Mouse (Mus musculus): Measurements from ENCODE around the gene BC049715. TPM values are rescaled to one million over a fixed set of nuclear protein-coding genes. Genes with fewer than 3 reads are reported as not detected.

Gene BC049715
- polyA plus RNA-seq, 1 experiment from 2014 or later, result 1.3 TPM

DNA sequence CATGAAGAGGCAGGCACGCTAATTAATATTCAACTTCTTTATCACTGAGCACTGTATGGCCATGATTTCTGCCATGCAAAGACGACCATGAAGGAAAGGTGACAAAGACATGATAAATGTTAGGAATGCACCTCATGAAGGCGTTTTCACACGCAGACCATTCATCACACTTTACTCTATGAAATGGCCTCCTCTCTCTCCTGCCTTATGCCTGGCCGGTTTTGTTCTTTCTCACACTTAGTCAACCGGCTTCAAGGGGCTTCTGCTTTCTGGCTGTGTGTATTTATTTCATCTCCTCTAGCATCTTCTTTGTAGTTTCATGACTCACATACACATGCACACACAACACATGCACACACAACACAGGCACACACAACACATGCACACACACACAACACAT, 26.2 kb upstream of the BC049715 start:
- Histone ChIP-seq H3K9me3 (no peaks in the 10 kb centered on the region), H3K9ac (no peak overlapping the region), H3K27ac (replicated peaks) (no peak overlapping the region), H3K4me2 (no peak overlapping the region), H3K4me1 (replicated peaks) (peaks cover 17% of the 10 kb centered on the region), H3K27me3 (no peaks in the 10 kb centered on the region), H3K4me3 (no peak overlapping the region), H3K36me3 (no peaks in the 10 kb centered on the region)
- ATAC-seq (ENCODE audit: low FRiP score, low read depth), result no peak
- 86% methylated on average over 6 of the region's 6 CpGs for WGBS

- 27% methylated on average over 12 of the region's 12 CpGs for WGBS
- peaks cover 23% of the 10 kb centered on the region for H3K4me1 ChIP-seq (replicated peaks)
- no peak for ATAC-seq (ENCODE audit: low FRiP score, low read depth)
- H3K27ac ChIP-seq (replicated peaks), result peak overlapping the region; percentile 100
- H3K9me3 ChIP-seq, result no peaks in the 10 kb centered on the region
- peak overlapping the region; percentile 93 for H3K9ac ChIP-seq
- H3K36me3 ChIP-seq, result no peaks in the 10 kb centered on the region
- H3K4me2 ChIP-seq, result peak overlapping the region; percentile 75
- H3K4me3 ChIP-seq, result peak overlapping the region; percentile 77
- no peaks in the 10 kb centered on the region for H3K27me3 ChIP-seq
Measured at GRCm38 (mm10) chr6:136803093-136803738, 24.2 kb upstream of the BC049715 start.

DNA sequence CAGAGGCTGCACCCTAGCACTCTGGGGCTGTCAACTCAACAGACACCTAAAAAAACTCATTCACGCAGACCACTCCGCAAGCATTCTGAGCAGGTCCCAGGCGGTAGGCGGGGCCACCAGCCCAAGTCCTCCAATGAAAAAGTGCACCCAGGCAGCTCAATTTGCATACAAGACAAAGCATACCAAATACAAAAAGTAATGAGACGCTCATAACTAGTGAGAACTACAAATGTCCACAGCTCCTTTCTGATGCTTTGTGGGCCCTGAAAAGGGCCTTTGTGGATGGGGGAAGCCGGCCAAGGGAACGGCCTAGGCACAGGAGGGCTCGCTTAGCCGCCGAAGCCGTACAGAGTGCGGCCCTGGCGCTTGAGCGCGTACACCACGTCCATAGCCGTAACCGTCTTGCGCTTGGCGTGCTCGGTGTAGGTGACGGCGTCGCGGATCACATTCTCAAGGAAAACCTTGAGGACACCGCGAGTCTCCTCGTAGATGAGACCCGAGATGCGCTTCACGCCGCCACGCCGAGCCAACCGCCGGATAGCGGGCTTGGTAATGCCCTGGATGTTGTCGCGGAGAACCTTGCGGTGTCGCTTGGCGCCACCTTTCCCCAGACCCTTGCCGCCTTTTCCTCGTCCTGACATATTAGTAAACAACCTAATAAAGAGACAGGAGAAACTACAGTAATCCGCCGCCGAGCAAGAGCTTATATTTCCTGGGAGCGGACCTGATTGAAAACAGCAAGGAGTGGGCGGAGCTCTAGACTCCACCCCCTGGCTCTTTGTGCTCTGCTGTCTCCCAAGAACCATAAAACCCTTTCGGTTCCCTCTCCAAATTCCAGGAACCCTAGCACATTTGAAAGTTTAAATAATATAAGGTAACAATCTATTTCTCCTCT, 23.4 kb upstream of the BC049715 start, which contains the start of gene Hist4h4:
Gene Hist4h4, minus strand, starts transcription at position 677 of the 895 bp plus-strand sequence.
- WGBS, result under 1% methylated on average over 50 of the region's 50 CpGs
- H3K27ac ChIP-seq (replicated peaks), result peak within 1 kb of the TSS; percentile 100
- peak; percentile 76 for ATAC-seq (ENCODE audit: low FRiP score, low read depth)

DNA sequence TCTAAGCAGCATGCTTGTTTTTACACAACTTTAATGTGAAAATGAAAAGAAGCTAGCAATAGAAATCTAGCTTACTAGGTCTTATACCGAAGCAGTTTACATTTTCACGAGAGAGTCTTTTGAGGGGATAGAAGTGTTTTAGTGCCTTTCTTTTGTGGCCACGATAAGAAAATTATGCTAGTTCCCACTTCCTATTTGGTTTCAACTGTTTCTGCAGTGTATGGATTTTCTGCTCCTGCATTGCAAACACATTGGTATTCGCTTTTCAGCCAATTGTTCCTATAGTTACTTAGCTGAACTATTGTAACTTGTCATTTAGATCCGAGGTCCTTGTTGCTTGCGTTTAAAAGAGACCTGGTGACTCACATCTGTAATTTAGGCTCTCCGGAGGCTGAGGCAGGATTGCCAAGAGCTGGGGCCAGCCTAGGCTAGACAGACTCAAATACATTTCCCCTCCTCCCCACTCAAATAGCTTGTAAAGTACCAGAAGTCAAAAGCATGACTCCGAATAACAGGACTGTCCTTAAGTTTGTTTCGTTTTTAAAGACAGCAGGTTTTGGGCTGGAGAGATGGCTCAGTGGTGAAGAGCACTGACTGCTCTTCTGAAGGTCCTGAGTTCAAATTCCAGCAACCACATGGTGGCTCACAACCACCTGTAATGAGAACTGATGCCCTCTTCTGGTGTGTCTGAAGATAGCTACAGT, 22.6 kb upstream of the BC049715 start:
- H3K4me1 ChIP-seq (replicated peaks), result peaks cover 36% of the 10 kb centered on the region
- H3K9ac ChIP-seq, result peak overlapping the region; percentile 23
- ATAC-seq (ENCODE audit: low FRiP score, low read depth), result no peak
- H3K27me3 ChIP-seq, result no peaks in the 10 kb centered on the region
- no peaks in the 10 kb centered on the region for H3K36me3 ChIP-seq
- WGBS, result 33% methylated on average over 9 of the region's 9 CpGs
- H3K4me2 ChIP-seq, result peak overlapping the region; percentile 75
- peak overlapping the region; percentile 100 for H3K27ac ChIP-seq (replicated peaks)
- H3K9me3 ChIP-seq, result no peaks in the 10 kb centered on the region
- peak overlapping the region; percentile 77 for H3K4me3 ChIP-seq

More for the DNA sequence above, 23.4 kb upstream of the BC049715 start, which contains the start of gene Hist4h4:
- peak within 1 kb of the TSS; percentile 77 for H3K4me3 ChIP-seq
- peak within 1 kb of the TSS; percentile 93 for H3K9ac ChIP-seq
- no peaks in the 10 kb centered on the region for H3K27me3 ChIP-seq
- peaks cover 27% of the 10 kb centered on the region for H3K4me1 ChIP-seq (replicated peaks)
- H3K9me3 ChIP-seq, result no peaks in the 10 kb centered on the region
- peak within 1 kb of the TSS; percentile 75 for H3K4me2 ChIP-seq
- H3K36me3 ChIP-seq, result no peaks in the 10 kb centered on the region

GRCm38 (mm10) chr6:136805409-136805775, 22.0 kb upstream of the BC049715 start:
- no peak overlapping the region for H3K9ac ChIP-seq
- no peaks in the 10 kb centered on the region for H3K9me3 ChIP-seq
- no peaks in the 10 kb centered on the region for H3K27me3 ChIP-seq
- whole genome bisulfite sequencing, result 83% methylated on average over 1 of the region's 1 CpGs
- H3K4me1 ChIP-seq (replicated peaks), result peaks cover 36% of the 10 kb centered on the region
- ATAC-seq (ENCODE audit: low FRiP score, low read depth), result no peak
- H3K4me3 ChIP-seq, result no peak overlapping the region
- no peak overlapping the region for H3K4me2 ChIP-seq
- no peak overlapping the region for H3K27ac ChIP-seq (replicated peaks)
- H3K36me3 ChIP-seq, result no peaks in the 10 kb centered on the region

GRCm38 (mm10) chr6:136806819-136807218, 20.6 kb upstream of the BC049715 start:
- no peak for ATAC-seq (ENCODE audit: low FRiP score, low read depth)
- Histone ChIP-seq H3K4me2 (no peak overlapping the region), H3K27me3 (no peaks in the 10 kb centered on the region), H3K36me3 (no peaks in the 10 kb centered on the region), H3K4me1 (replicated peaks) (peaks cover 36% of the 10 kb centered on the region), H3K9me3 (no peaks in the 10 kb centered on the region), H3K4me3 (no peak overlapping the region), H3K27ac (replicated peaks) (no peak overlapping the region), H3K9ac (no peak overlapping the region)
- 70% methylated on average over 5 of the region's 5 CpGs for WGBS

DNA sequence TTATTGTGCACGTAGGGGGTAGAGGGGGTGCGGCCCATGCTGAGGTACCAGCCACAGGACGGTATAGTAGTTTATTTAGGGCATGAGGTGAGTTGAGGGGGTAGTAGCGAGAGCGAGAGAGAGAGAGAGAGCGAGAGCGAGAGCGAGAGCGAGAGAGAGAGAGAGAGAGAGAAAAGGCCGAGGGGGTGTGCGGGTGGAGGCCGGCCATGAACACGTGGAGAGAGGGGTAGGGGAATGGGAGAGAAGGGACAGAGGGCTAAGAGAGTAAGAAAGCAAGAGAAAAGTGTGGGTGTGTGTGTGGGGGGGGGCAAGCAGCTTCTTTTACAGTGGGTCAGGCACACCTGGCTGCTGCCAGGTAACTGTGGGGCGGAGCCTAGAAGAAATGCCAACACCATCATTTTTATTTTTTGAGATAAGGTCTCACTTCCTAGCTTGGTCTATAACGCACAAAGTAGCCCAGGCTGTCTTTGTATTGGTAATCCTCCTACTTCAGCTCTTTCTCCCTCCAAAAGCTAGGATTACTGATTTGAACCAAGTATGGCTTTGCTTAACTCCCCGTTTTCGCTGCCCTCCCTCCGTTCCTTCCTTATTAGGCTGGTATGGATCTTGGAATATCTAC, 19.9 kb upstream of the BC049715 start:
- Histone ChIP-seq H3K4me2 (peak overlapping the region; percentile 97), H3K9ac (no peak overlapping the region), H3K27ac (replicated peaks) (peak overlapping the region; percentile 75), H3K9me3 (no peaks in the 10 kb centered on the region), H3K36me3 (peaks cover 5% of the 10 kb centered on the region), H3K4me3 (peak overlapping the region; percentile 95), H3K27me3 (no peaks in the 10 kb centered on the region), H3K4me1 (replicated peaks) (peaks cover 36% of the 10 kb centered on the region)
- 29% methylated on average over 18 of the region's 18 CpGs for WGBS
- peak; percentile 9 for ATAC-seq (ENCODE audit: low FRiP score, low read depth)

DNA sequence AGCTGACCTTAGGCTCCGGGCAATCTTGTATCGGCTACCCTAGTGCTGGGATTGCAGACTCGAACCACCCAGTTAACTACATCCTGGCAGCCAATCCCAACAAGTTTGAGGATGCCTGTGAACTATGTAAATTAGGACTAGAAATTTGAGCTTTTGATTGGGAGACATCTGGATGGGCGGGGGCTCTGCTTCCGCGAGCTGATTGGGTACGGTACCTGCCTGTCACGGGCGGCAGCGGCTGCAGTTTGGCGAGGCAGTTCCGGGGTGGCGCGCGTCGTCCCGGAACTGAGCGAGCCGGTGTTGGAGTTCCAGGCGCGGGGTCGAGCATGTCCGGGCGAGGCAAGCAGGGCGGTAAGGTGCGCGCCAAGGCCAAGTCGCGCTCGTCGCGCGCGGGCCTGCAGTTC, 19.4 kb upstream of the BC049715 start, which contains the start of gene H2afj:
Gene H2afj, plus strand, starts transcription at position 231 of the 404 bp plus-strand sequence.
- peak; percentile 88 for ATAC-seq (ENCODE audit: low FRiP score, low read depth)
- WGBS, result under 1% methylated on average over 34 of the region's 34 CpGs

GRCm38 (mm10) chr6:136808631-136809046, 18.8 kb upstream of the BC049715 start:
- Histone ChIP-seq H3K27ac (replicated peaks) (peak overlapping the region; percentile 75), H3K4me3 (peak overlapping the region; percentile 95), H3K36me3 (peaks cover 11% of the 10 kb centered on the region), H3K4me2 (peak overlapping the region; percentile 97), H3K4me1 (replicated peaks) (peaks cover 27% of the 10 kb centered on the region), H3K9ac (peak overlapping the region; percentile 70), H3K9me3 (no peaks in the 10 kb centered on the region), H3K27me3 (no peaks in the 10 kb centered on the region)
- ATAC-seq (ENCODE audit: low FRiP score, low read depth), result peak; percentile 7; the same call in 1 of the 2 replicates
- under 1% methylated on average over 28 of the region's 28 CpGs for WGBS

More for the DNA sequence above, 19.4 kb upstream of the BC049715 start, which contains the start of gene H2afj:
- peaks cover 7% of the 10 kb centered on the region for H3K36me3 ChIP-seq
- H3K4me1 ChIP-seq (replicated peaks), result peaks cover 33% of the 10 kb centered on the region
- H3K27ac ChIP-seq (replicated peaks), result peak within 1 kb of the TSS; percentile 75
- no peaks in the 10 kb centered on the region for H3K9me3 ChIP-seq
- no peaks in the 10 kb centered on the region for H3K27me3 ChIP-seq
- H3K4me3 ChIP-seq, result peak within 1 kb of the TSS; percentile 95
- H3K4me2 ChIP-seq, result peak within 1 kb of the TSS; percentile 97
- H3K9ac ChIP-seq, result peak within 1 kb of the TSS; percentile 70

GRCm38 (mm10) chr6:136809077-136809476, 18.3 kb upstream of the BC049715 start:
- no peaks in the 10 kb centered on the region for H3K9me3 ChIP-seq
- peak overlapping the region; percentile 97 for H3K4me2 ChIP-seq
- H3K9ac ChIP-seq, result peak overlapping the region; percentile 70
- H3K36me3 ChIP-seq, result peaks cover 13% of the 10 kb centered on the region
- H3K27ac ChIP-seq (replicated peaks), result no peak overlapping the region
- peak overlapping the region; percentile 95 for H3K4me3 ChIP-seq
- H3K4me1 ChIP-seq (replicated peaks), result peaks cover 27% of the 10 kb centered on the region
- H3K27me3 ChIP-seq, result no peaks in the 10 kb centered on the region
- 43% methylated on average over 14 of the region's 14 CpGs for WGBS
- ATAC-seq (ENCODE audit: low FRiP score, low read depth), result no peak

GRCm38 (mm10) chr6:136809673-136810072, 17.8 kb upstream of the BC049715 start:
- peak overlapping the region; percentile 95; the same call in 1 of the 2 replicates for H3K4me3 ChIP-seq
- H3K27me3 ChIP-seq, result no peaks in the 10 kb centered on the region
- no peak overlapping the region for H3K9ac ChIP-seq
- ATAC-seq (ENCODE audit: low FRiP score, low read depth), result no peak
- H3K36me3 ChIP-seq, result peaks cover 19% of the 10 kb centered on the region
- WGBS, result 83% methylated on average over 13 of the region's 13 CpGs
- H3K27ac ChIP-seq (replicated peaks), result no peak overlapping the region
- H3K4me2 ChIP-seq, result peak overlapping the region; percentile 97
- H3K9me3 ChIP-seq, result no peaks in the 10 kb centered on the region
- peaks cover 27% of the 10 kb centered on the region for H3K4me1 ChIP-seq (replicated peaks)

Measured in hindbrain, embryonic 15.5 days (tissue).